Mouse (Mus musculus) left cerebral cortex, adult 8-10 months (tissue): ENCODE measurements around the gene BC030867. TPM values are rescaled to one million over a fixed set of nuclear protein-coding genes. Genes with fewer than 3 reads are reported as not detected.
"Not testable (repeated sequence)": the region's sequence is repeated elsewhere in the genome, so short reads cannot be mapped to it uniquely, and the experiment has no call there.

Experiments used
- DNase-seq, 2 experiments: peaks; one replicate each; pipeline ENCODE4 v3.0.0; 2022; ENCODE audit warnings: low spot score in 2 of 2
- total RNA-seq, 4 experiments: library from RNA; stranded (reverse); gene quantifications; 2 replicates each; pipeline ENCODE4 v1.2.4; 2022

Gene BC030867
- total RNA-seq, 4 experiments from 2014 or later: 0.76 to 1.6 (median 1.4) TPM

GRCm38 (mm10) chr11:102249351-102250090 lies 839 bp downstream of the BC030867 start:
- DNase-seq: no peak

- DNase-seq: no peak
These were observed 8.8 kb downstream of the BC030867 start for GRCm38 (mm10) chr11:102257514-102257913.

- DNase-seq: no peak
These were observed 9.4 kb downstream of the BC030867 start for GRCm38 (mm10) chr11:102258095-102258494.

GRCm38 (mm10) chr11:102258521-102258920 lies 9.8 kb downstream of the BC030867 start:
- DNase-seq: no peak

GRCm38 (mm10) chr11:102263211-102263610 lies 14.5 kb downstream of the BC030867 start:
- no peak for DNase-seq

- DNase-seq: no peak
These were observed 17.1 kb downstream of the BC030867 start for GRCm38 (mm10) chr11:102265816-102266215.

- no peak for DNase-seq
These were observed 18.1 kb downstream of the BC030867 start for GRCm38 (mm10) chr11:102266631-102267355.

- DNase-seq: peak in 1 of 2 experiments; percentile 50
These were observed 18.8 kb downstream of the BC030867 start for GRCm38 (mm10) chr11:102267480-102267879.

GRCm38 (mm10) chr11:102268520-102269244 lies 20.0 kb downstream of the BC030867 start, which contains the start of gene Asb16:
Asb16 (plus strand) TSS chr11:102268743.
- DNase-seq: no peak

- DNase-seq: no peak
These were observed 27.8 kb downstream of the BC030867 start for GRCm38 (mm10) chr11:102276411-102276915.

GRCm38 (mm10) chr11:102277754-102278153 lies 29.1 kb downstream of the BC030867 start:
- DNase-seq: no peak

- no peak for DNase-seq
These were observed 30.9 kb downstream of the BC030867 start for GRCm38 (mm10) chr11:102279595-102279994.

GRCm38 (mm10) chr11:102280267-102280666 lies 31.6 kb downstream of the BC030867 start:
- not testable (repeated sequence) for DNase-seq

- DNase-seq: no peak
These were observed 35.2 kb downstream of the BC030867 start for GRCm38 (mm10) chr11:102283922-102284321.

- peak; percentile 91 to 97 for DNase-seq
These were observed 35.9 kb downstream of the BC030867 start, which contains the start of gene Tmub2 for GRCm38 (mm10) chr11:102284501-102285094. Tmub2 (plus strand) TSS chr11:102284931.

- DNase-seq: no peak
These were observed 36.6 kb downstream of the BC030867 start for GRCm38 (mm10) chr11:102285095-102285834.

GRCm38 (mm10) chr11:102287485-102287884 lies 38.8 kb downstream of the BC030867 start:
- no peak for DNase-seq

- DNase-seq: no peak
These were observed 39.5 kb downstream of the BC030867 start for GRCm38 (mm10) chr11:102288027-102288804.

GRCm38 (mm10) chr11:102288913-102289312 lies 40.2 kb downstream of the BC030867 start:
- no peak for DNase-seq
